In genomic region chr7:126881040-126881439, GRCm38 (mm10) we compare ENCODE assay signal across 7 mouse cellular contexts. TPM values are rescaled to one million over a fixed set of nuclear protein-coding genes. Genes with fewer than 3 reads are reported as not detected.
A peak's percentile ranks its signal among the peaks of the same experiment; 100 is the strongest.
DNase-seq lines count a peak whose midpoint lies in the region; ATAC-seq lines count a peak whose summit lies in the region.

No protein-coding gene starts in this region.

- 82% methylated on average over 6 of the region's 6 CpGs for WGBS in limb, embryonic 13.5 days
- 76% methylated on average over 6 of the region's 6 CpGs for WGBS in midbrain, embryonic 16.5 days

- H3K27ac ChIP-seq in limb, embryonic 13.5 days, result peak overlapping the region; percentile 64; the same call in 1 of the 2 replicates
- H3K27ac ChIP-seq in midbrain, embryonic 16.5 days (ENCODE audit: low read length), result no peak overlapping the region

- peak; percentile 98 for DNase-seq in heart, adult 11 months
- peak; percentile 43 for DNase-seq in heart, postnatal 4 days
- DNase-seq in Muller cell, postnatal 12 days (ENCODE audit: inconsistent ontology term), result no peak
- DNase-seq in frontal cortex, postnatal 36 days (ENCODE audit: low spot score in 2 of 2), result no peak

- H3K4me1 ChIP-seq in limb, embryonic 13.5 days, result peaks cover 28% of the 10 kb centered on the region
- peaks cover 33% of the 10 kb centered on the region for H3K4me1 ChIP-seq in midbrain, embryonic 16.5 days (ENCODE audit: control insufficient read depth, insufficient read depth, low read length)

- no peaks in the 10 kb centered on the region for H3K9me3 ChIP-seq in limb, embryonic 13.5 days
- H3K9me3 ChIP-seq in midbrain, embryonic 16.5 days (replicated peaks; ENCODE audit: control insufficient read depth, low read length, poor library complexity, severe bottlenecking), result no peaks in the 10 kb centered on the region

- H3K4me2 ChIP-seq in limb, embryonic 13.5 days (replicated peaks), result peak overlapping the region; percentile 100
- H3K4me2 ChIP-seq in midbrain, embryonic 16.5 days (ENCODE audit: low read length), result peak overlapping the region; percentile 77

- no peak overlapping the region for H3K4me3 ChIP-seq in limb, embryonic 13.5 days
- peak overlapping the region; percentile 85; the same call in 1 of the 2 replicates for H3K4me3 ChIP-seq in midbrain, embryonic 16.5 days (ENCODE audit: low read depth, low read length)

- H3K36me3 ChIP-seq in limb, embryonic 13.5 days, result peaks cover 49% of the 10 kb centered on the region
- peaks cover 26% of the 10 kb centered on the region for H3K36me3 ChIP-seq in midbrain, embryonic 16.5 days (ENCODE audit: control insufficient read depth, insufficient read depth, low read length)

- no peaks in the 10 kb centered on the region for H3K27me3 ChIP-seq in limb, embryonic 13.5 days
- no peaks in the 10 kb centered on the region for H3K27me3 ChIP-seq in midbrain, embryonic 16.5 days (ENCODE audit: control insufficient read depth, insufficient read depth, low read depth, low read length)

- no peak for ATAC-seq in limb, embryonic 13.5 days (ENCODE audit: low FRiP score, low read depth)
- no peak for ATAC-seq in midbrain, embryonic 16.5 days
- ATAC-seq in cerebellum, adult (ENCODE audit: insufficient number of reproducible peaks, low FRiP score, low TSS enrichment), result no peak

- peak overlapping the region; percentile 90; the same call in 1 of the 2 replicates for H3K9ac ChIP-seq in limb, embryonic 13.5 days
- peak overlapping the region; percentile 57; the same call in 1 of the 2 replicates for H3K9ac ChIP-seq in midbrain, embryonic 16.5 days (ENCODE audit: low read depth, low read length)

RNA-seq across cellular contexts. Expression of gene Taok2, which starts 3.5 kb away (rescaled TPM):
- total RNA-seq in heart, postnatal 4 days (2021), result 10 to 100 TPM; 65.0 to 66.5 TPM
- polyA plus RNA-seq in limb, embryonic 13.5 days (2015; fragmentation: Nextera tagmentation; extraction: Ambion mirVana), result 54.4 and 57.2 TPM in 2 replicates
- polyA plus RNA-seq in midbrain, embryonic 16.5 days (2015; fragmentation: Nextera tagmentation; extraction: Ambion mirVana), result 64.8 and 66.7 TPM in 2 replicates

RNA-seq across cellular contexts. Expression of gene Ino80e, which starts 18.9 kb away (rescaled TPM):
- total RNA-seq in heart, postnatal 4 days (2021), result 10 to 100 TPM; 33.5 to 34.1 TPM
- polyA plus RNA-seq in limb, embryonic 13.5 days (2015; fragmentation: Nextera tagmentation; extraction: Ambion mirVana), result 96.8 and 108 TPM in 2 replicates
- 94.6 and 98.3 TPM in 2 replicates for polyA plus RNA-seq in midbrain, embryonic 16.5 days (2015; fragmentation: Nextera tagmentation; extraction: Ambion mirVana)

RNA-seq across cellular contexts. Expression of gene Hirip3, which starts 19.3 kb away (rescaled TPM):
- 10 to 100 TPM; 22.8 to 26.1 TPM for total RNA-seq in heart, postnatal 4 days (2021)
- polyA plus RNA-seq in limb, embryonic 13.5 days (2015; fragmentation: Nextera tagmentation; extraction: Ambion mirVana), result 39.8 and 48.3 TPM in 2 replicates
- polyA plus RNA-seq in midbrain, embryonic 16.5 days (2015; fragmentation: Nextera tagmentation; extraction: Ambion mirVana), result 19.8 and 20.0 TPM in 2 replicates

RNA-seq across cellular contexts. Expression of gene Doc2a, which starts 33.8 kb away (rescaled TPM):
- total RNA-seq in heart, postnatal 4 days (2021), result not detected
- polyA plus RNA-seq in limb, embryonic 13.5 days (2015; fragmentation: Nextera tagmentation; extraction: Ambion mirVana), result 1.5 and 1.9 TPM in 2 replicates
- 24.2 and 35.8 TPM in 2 replicates for polyA plus RNA-seq in midbrain, embryonic 16.5 days (2015; fragmentation: Nextera tagmentation; extraction: Ambion mirVana)

RNA-seq across cellular contexts. Expression of gene Tmem219, which starts 41.7 kb away (rescaled TPM):
- 10 to 100 TPM; 12.9 to 14.7 TPM for total RNA-seq in heart, postnatal 4 days (2021)
- 24.5 and 27.0 TPM in 2 replicates for polyA plus RNA-seq in limb, embryonic 13.5 days (2015; fragmentation: Nextera tagmentation; extraction: Ambion mirVana)
- polyA plus RNA-seq in midbrain, embryonic 16.5 days (2015; fragmentation: Nextera tagmentation; extraction: Ambion mirVana), result 33.2 and 34.0 TPM in 2 replicates

Comparison
In these comparisons a context has a peak if more than half of its experiments do, and no peak if none do; other contexts are left out.
1. DNase-seq: peak in heart, adult 11 months (single experiment) and heart, postnatal 4 days (single experiment); none in Muller cell, postnatal 12 days (single experiment) and frontal cortex, postnatal 36 days (0 of 2).